Mouse (Mus musculus): ENCODE results near the gene Smcr8. TPM values are rescaled to one million over a fixed set of nuclear protein-coding genes. Genes with fewer than 3 reads are reported as not detected.

Gene Smcr8
- polyA plus RNA-seq (2015; fragmentation: Illumina TruSeq; extraction: RNeasy Lipid Tissue Mini Kit (QIAGEN cat#74804); ENCODE audit: low read depth, low replicate concordance): 17.5 TPM

GRCm38 (mm10) chr11:60776829-60777740 lies at the start of gene Smcr8, which contains the start of gene Top3a:
Gene Smcr8, plus strand, starts transcription at chr11:60777524.
Gene Top3a, minus strand, starts transcription at chr11:60777365.

GRCm38 (mm10) chr11:60728260-60728761 lies 49.0 kb upstream of the Smcr8 start, which contains the start of gene Mief2:
Gene Mief2, plus strand, starts transcription at chr11:60728398.

GRCm38 (mm10) chr11:60811618-60812017 lies 34.3 kb downstream of the Smcr8 start, which contains the start of gene Shmt1:
Gene Shmt1, minus strand, starts transcription at chr11:60811718.

GRCm38 (mm10) chr11:60830433-60831052 lies 53.2 kb downstream of the Smcr8 start, which contains the start of gene Dhrs7b:
Gene Dhrs7b, plus strand, starts transcription at chr11:60830631.

Other genes with a start within 250 kb of the Smcr8 start
- 25.1 TPM for gene Alkbh5, start 241.1 kb upstream of the Smcr8 start, polyA plus RNA-seq (2015; fragmentation: Illumina TruSeq; extraction: RNeasy Lipid Tissue Mini Kit (QIAGEN cat#74804); ENCODE audit: low read depth, low replicate concordance)
- gene Llgl1, start 77.8 kb upstream of the Smcr8 start, polyA plus RNA-seq (2015; fragmentation: Illumina TruSeq; extraction: RNeasy Lipid Tissue Mini Kit (QIAGEN cat#74804); ENCODE audit: low read depth, low replicate concordance): 29.4 TPM
- gene Flii, start 50.3 kb upstream of the Smcr8 start, polyA plus RNA-seq (2015; fragmentation: Illumina TruSeq; extraction: RNeasy Lipid Tissue Mini Kit (QIAGEN cat#74804); ENCODE audit: low read depth, low replicate concordance): 48.0 TPM
- gene Mief2, start 49.1 kb upstream of the Smcr8 start, polyA plus RNA-seq (2015; fragmentation: Illumina TruSeq; extraction: RNeasy Lipid Tissue Mini Kit (QIAGEN cat#74804); ENCODE audit: low read depth, low replicate concordance): 17.7 TPM
- 3.8 TPM for gene Top3a, start 159 bp upstream of the Smcr8 start, polyA plus RNA-seq (2015; fragmentation: Illumina TruSeq; extraction: RNeasy Lipid Tissue Mini Kit (QIAGEN cat#74804); ENCODE audit: low read depth, low replicate concordance)
- 4.7 TPM for gene Shmt1, start 34.2 kb downstream of the Smcr8 start, polyA plus RNA-seq (2015; fragmentation: Illumina TruSeq; extraction: RNeasy Lipid Tissue Mini Kit (QIAGEN cat#74804); ENCODE audit: low read depth, low replicate concordance)
- 35.8 TPM for gene Dhrs7b, start 53.1 kb downstream of the Smcr8 start, polyA plus RNA-seq (2015; fragmentation: Illumina TruSeq; extraction: RNeasy Lipid Tissue Mini Kit (QIAGEN cat#74804); ENCODE audit: low read depth, low replicate concordance)
- gene Tmem11, start 101.7 kb downstream of the Smcr8 start, polyA plus RNA-seq (2015; fragmentation: Illumina TruSeq; extraction: RNeasy Lipid Tissue Mini Kit (QIAGEN cat#74804); ENCODE audit: low read depth, low replicate concordance): 45.2 TPM
- 6.5 TPM for gene Natd1, start 137.2 kb downstream of the Smcr8 start, polyA plus RNA-seq (2015; fragmentation: Illumina TruSeq; extraction: RNeasy Lipid Tissue Mini Kit (QIAGEN cat#74804); ENCODE audit: low read depth, low replicate concordance)
- 14.5 TPM for gene Map2k3, start 154.5 kb downstream of the Smcr8 start, polyA plus RNA-seq (2015; fragmentation: Illumina TruSeq; extraction: RNeasy Lipid Tissue Mini Kit (QIAGEN cat#74804); ENCODE audit: low read depth, low replicate concordance)
- 11.8 TPM for gene Kcnj12, start 245.0 kb downstream of the Smcr8 start, polyA plus RNA-seq (2015; fragmentation: Illumina TruSeq; extraction: RNeasy Lipid Tissue Mini Kit (QIAGEN cat#74804); ENCODE audit: low read depth, low replicate concordance)

Measured in brain, adult 10 weeks (tissue).